Mouse (Mus musculus) thymus, adult 2 months (tissue): Measurements from ENCODE around the gene C77080. TPM values are rescaled to one million over a fixed set of nuclear protein-coding genes. Genes with fewer than 3 reads are reported as not detected.

Experiments used
- DNase-seq: peaks from one replicate; pipeline ENCODE4 v3.0.0; 2021
- H3K27ac ChIP-seq: fragments of 200-500 bp; 2 replicates; pipeline ENCODE4 v1.5.1; 2012; ENCODE audit warnings: low read length, control low read depth; ENCODE audit not compliant: control insufficient read depth, insufficient read depth
- H3K27me3 ChIP-seq: fragments of 200-500 bp; 2 replicates; pipeline ENCODE4 v1.6.1; 2012; ENCODE audit warnings: mild to moderate bottlenecking, low read length, moderate library complexity, mixed read lengths; ENCODE audit not compliant: control insufficient read depth, insufficient read depth
- H3K36me3 ChIP-seq: fragments of 200-500 bp; 2 replicates; pipeline ENCODE4 v1.6.1; 2012; ENCODE audit warnings: mild to moderate bottlenecking, low read length, moderate library complexity; ENCODE audit not compliant: control insufficient read depth, insufficient read depth
- H3K4me1 ChIP-seq: fragments of 200-500 bp; replicated peaks from 2 replicates; pipeline ENCODE4 v1.6.1; 2012; ENCODE audit warnings: low read length; ENCODE audit not compliant: control insufficient read depth, insufficient read depth
- H3K4me3 ChIP-seq: fragments of 200-500 bp; 2 replicates; pipeline ENCODE4 v1.5.1; 2012; ENCODE audit warnings: mild to moderate bottlenecking, low read length, control low read depth, moderate library complexity; ENCODE audit not compliant: control insufficient read depth, insufficient read depth
- CTCF ChIP-seq: fragments of 200-500 bp; IDR thresholded peaks from 2 replicates; pipeline ENCODE4 v1.5.1; 2012; ENCODE audit warnings: mild to moderate bottlenecking, control low read depth, low read length, moderate library complexity, borderline replicate concordance; ENCODE audit not compliant: control insufficient read depth, poor library complexity, insufficient read depth; ENCODE audit errors: extremely low read depth
- POLR2A ChIP-seq: fragments of 200-500 bp; IDR thresholded peaks from 2 replicates; pipeline ENCODE4 v1.6.1; 2012; ENCODE audit warnings: mild to moderate bottlenecking, low read length, control low read depth, moderate library complexity; ENCODE audit not compliant: control insufficient read depth, poor library complexity, insufficient read depth; ENCODE audit errors: extremely low read depth
- WGBS: fragments of 180-500 bp; shearing (Covaris S2); methylation state at CpG from one replicate; pipeline ENCODE4 v1.1.7; 2018; 5-methylcytosine and 5-hydroxymethylcytosine counted together
- polyA plus RNA-seq: library from polyadenylated mRNA; depleted of rRNA; stranded (reverse); fragments of >200 nt; gene quantifications from 2 replicates; pipeline ENCODE4 v1.2.3, GENCODE M21; 2012; rRNA removed

Gene C77080
- polyA plus RNA-seq, 1 experiment = 19.5 TPM

- H3K36me3 ChIP-seq = no peaks in the 10 kb centered on the region
- DNase-seq = peak; percentile 99
- H3K4me1 ChIP-seq = peaks cover 7% of the 10 kb centered on the region
- peak within 1 kb of the TSS; percentile 23; the same call in 1 of the 2 replicates for H3K27ac ChIP-seq
- H3K27me3 ChIP-seq = no peaks in the 10 kb centered on the region
- under 1% methylated on average over 54 of the region's 58 CpGs for WGBS
- TF ChIP-seq CTCF (no peak; the same call in 1 of the 2 replicates), POLR2A (peak; percentile 24; the same call in 1 of the 2 replicates)
- peak within 1 kb of the TSS; percentile 96 for H3K4me3 ChIP-seq
Measured at GRCm38 (mm10) chr4:129189542-129190519, 71.4 kb downstream of the C77080 start, which contains the start of the genes S100pbp and Yars. Gene S100pbp, minus strand, starts transcription at chr4:129189727. Gene Yars, plus strand, starts transcription at chr4:129189760.

DNA sequence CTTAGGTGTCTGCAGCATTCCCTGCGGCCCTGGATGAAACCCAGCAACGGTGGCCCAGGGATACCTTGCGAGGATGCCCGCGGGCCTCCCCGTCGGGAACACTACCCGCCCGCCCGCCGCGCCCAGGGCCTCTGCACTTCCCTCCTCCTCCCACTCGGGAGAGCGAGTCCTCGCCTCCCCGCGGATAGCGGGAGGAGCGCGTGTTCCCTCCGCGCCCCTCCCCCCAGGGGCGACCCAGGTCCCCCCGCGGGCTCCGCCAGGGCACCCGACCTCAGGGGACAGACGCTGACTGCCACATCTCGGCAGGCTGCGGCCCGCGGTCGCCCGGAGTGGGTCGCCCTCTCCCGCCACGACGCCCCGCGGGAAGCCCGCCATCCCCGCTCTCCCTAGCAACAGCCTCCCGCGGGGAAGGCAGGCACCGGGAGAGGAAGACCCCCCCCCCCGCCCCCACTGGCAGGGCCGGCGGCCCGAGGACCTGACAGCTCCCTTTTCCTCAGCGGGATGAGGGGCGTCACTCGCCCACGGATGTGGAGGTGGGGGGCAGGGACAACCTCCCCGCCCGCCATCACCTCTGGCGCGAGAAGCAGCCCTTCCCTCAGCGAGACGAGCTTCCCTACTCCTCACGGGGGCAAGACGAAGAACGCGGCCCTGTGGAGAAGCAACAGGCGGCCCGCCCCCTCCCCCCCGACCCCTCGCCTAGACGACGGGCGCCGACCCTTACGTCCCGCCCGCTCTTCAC, 72.2 kb downstream of the C77080 start:
- WGBS = under 1% methylated on average over 63 of the region's 74 CpGs
- Histone ChIP-seq H3K27ac (peak overlapping the region; percentile 23; the same call in 1 of the 2 replicates), H3K4me3 (peak overlapping the region; percentile 96), H3K4me1 (peaks cover 7% of the 10 kb centered on the region), H3K27me3 (no peaks in the 10 kb centered on the region), H3K36me3 (no peaks in the 10 kb centered on the region)
- peak; percentile 44; the same call in 1 of the 2 replicates for TF ChIP-seq CTCF
- no peak for TF ChIP-seq POLR2A
- DNase-seq = peak; percentile 59

GRCm38 (mm10) chr4:129188041-129188659, 73.1 kb downstream of the C77080 start:
- Histone ChIP-seq H3K4me1 (peaks cover 7% of the 10 kb centered on the region), H3K4me3 (no peak overlapping the region), H3K27ac (no peak overlapping the region), H3K27me3 (no peaks in the 10 kb centered on the region), H3K36me3 (peaks cover 4% of the 10 kb centered on the region; the same call in 1 of the 2 replicates)
- TF ChIP-seq POLR2A (no peak), CTCF (no peak)
- WGBS = 37% methylated on average over 5 of the region's 5 CpGs
- no peak for DNase-seq

DNA sequence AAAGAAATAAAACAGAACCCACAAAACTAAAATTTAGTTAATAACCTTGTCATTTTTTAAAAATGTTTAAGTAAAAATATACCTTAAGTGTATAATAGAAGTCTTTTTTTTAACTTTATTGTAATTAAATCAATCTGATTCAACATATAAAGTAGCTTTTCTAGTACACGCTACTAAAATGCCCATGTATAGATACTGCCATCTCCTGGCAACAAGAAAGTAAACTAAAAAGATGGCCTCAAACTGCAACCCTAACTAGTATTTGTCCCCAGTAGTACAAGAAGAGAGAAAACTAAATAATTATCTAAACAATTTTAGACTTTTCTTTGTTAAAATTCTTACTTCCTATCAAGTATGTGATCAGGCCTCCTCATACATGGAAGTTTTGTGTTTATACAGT, 81.6 kb downstream of the C77080 start:
- H3K4me3 ChIP-seq = no peak overlapping the region
- peaks cover 59% of the 10 kb centered on the region for H3K36me3 ChIP-seq
- H3K4me1 ChIP-seq = no peaks in the 10 kb centered on the region
- WGBS = 80% methylated on average over 1 of the region's 1 CpGs
- DNase-seq = no peak
- no peak overlapping the region for H3K27ac ChIP-seq
- TF ChIP-seq POLR2A (no peak), CTCF (no peak)
- no peaks in the 10 kb centered on the region for H3K27me3 ChIP-seq

- H3K4me3 ChIP-seq = no peak overlapping the region
- WGBS = 97% methylated on average over 1 of the region's 1 CpGs
Measured at GRCm38 (mm10) chr4:129172529-129172928, 88.7 kb downstream of the C77080 start.

More at GRCm38 (mm10) chr4:129172529-129172928, 88.7 kb downstream of the C77080 start:
- no peak for DNase-seq
- TF ChIP-seq CTCF = no peak
- TF ChIP-seq POLR2A = no peak
- Histone ChIP-seq H3K36me3 (peaks cover 48% of the 10 kb centered on the region), H3K27ac (no peak overlapping the region), H3K4me1 (no peaks in the 10 kb centered on the region), H3K27me3 (no peaks in the 10 kb centered on the region)

Other genes with a start within 250 kb of the C77080 start
- gene Rnf19b, start 203.1 kb downstream of the C77080 start, polyA plus RNA-seq = 74.1 and 82.3 TPM in 2 replicates
- gene Tmem54, start 155.9 kb downstream of the C77080 start, polyA plus RNA-seq = 3.9 and 5.5 TPM in 2 replicates
- 0.92 and 1.0 TPM in 2 replicates for gene Hpca, start 139.4 kb downstream of the C77080 start, polyA plus RNA-seq
- 1.5 and 7.0 TPM in 2 replicates for gene Fndc5, start 124.4 kb downstream of the C77080 start, polyA plus RNA-seq
- 45.3 and 58.7 TPM in 2 replicates for gene S100pbp, start 71.7 kb downstream of the C77080 start, polyA plus RNA-seq
- 17.6 and 19.6 TPM in 2 replicates for gene Yars, start 71.6 kb downstream of the C77080 start, polyA plus RNA-seq
- 0.50 and 0.88 TPM in 2 replicates for gene Sync, start 26.2 kb upstream of the C77080 start, polyA plus RNA-seq
- 55.5 and 61.0 TPM in 2 replicates for gene Rbbp4, start 74.0 kb upstream of the C77080 start, polyA plus RNA-seq
- 14.3 and 14.4 TPM in 2 replicates for gene Zbtb8os, start 74.3 kb upstream of the C77080 start, polyA plus RNA-seq
- gene Zbtb8a, start 116.7 kb upstream of the C77080 start, polyA plus RNA-seq = 3.3 and 3.6 TPM in 2 replicates
- 0.20 and 0.36 TPM in 2 replicates for gene Zbtb8b, start 179.4 kb upstream of the C77080 start, polyA plus RNA-seq
- 21.5 and 27.1 TPM in 2 replicates for gene Bsdc1, start 200.2 kb upstream of the C77080 start, polyA plus RNA-seq
- not detected in 2 replicates for gene Tssk3, start 229.6 kb upstream of the C77080 start, polyA plus RNA-seq
- 0.92 and 1.1 TPM in 2 replicates for gene Fam229a, start 229.8 kb upstream of the C77080 start, polyA plus RNA-seq